Mouse (Mus musculus) ovary, postnatal 36 days (tissue): Measurements from ENCODE around the gene Tmem11.
A peak's percentile ranks its signal among the peaks of the same experiment; 100 is the strongest.

Experiments used
- DNase-seq: peaks from one replicate; pipeline ENCODE4 v3.0.0; 2022; ENCODE audit warnings: low spot score, mixed read lengths

The Tmem11 gene

GRCm38 (mm10) chr11:60878675-60879294 is at the start of gene Tmem11:
Gene Tmem11, minus strand, starts transcription at chr11:60879272.
- peak; percentile 95 for DNase-seq

GRCm38 (mm10) chr11:60927264-60927663 is 48.2 kb upstream of the Tmem11 start:
- DNase-seq: peak; percentile 78

GRCm38 (mm10) chr11:60924981-60925380 is 45.9 kb upstream of the Tmem11 start:
- DNase-seq: no peak

- DNase-seq: no peak
These were observed 45.4 kb upstream of the Tmem11 start for GRCm38 (mm10) chr11:60924498-60924897.

- no peak for DNase-seq
These were observed 43.9 kb upstream of the Tmem11 start for GRCm38 (mm10) chr11:60922964-60923363.

- DNase-seq: no peak
These were observed 43.1 kb upstream of the Tmem11 start for GRCm38 (mm10) chr11:60922195-60922594.

- no peak for DNase-seq
These were observed 40.9 kb upstream of the Tmem11 start for GRCm38 (mm10) chr11:60920021-60920420.

- no peak for DNase-seq
These were observed 36.1 kb upstream of the Tmem11 start for GRCm38 (mm10) chr11:60915201-60915600.

GRCm38 (mm10) chr11:60914491-60914890 is 35.4 kb upstream of the Tmem11 start, which contains the start of gene Natd1:
Gene Natd1, minus strand, starts transcription at chr11:60914750.
- DNase-seq: no peak

- peak; percentile 89 for DNase-seq
These were observed 34.5 kb upstream of the Tmem11 start for GRCm38 (mm10) chr11:60913301-60914196.

- DNase-seq: no peak
These were observed 33.5 kb upstream of the Tmem11 start for GRCm38 (mm10) chr11:60912525-60912973.

GRCm38 (mm10) chr11:60909626-60910025 is 30.6 kb upstream of the Tmem11 start:
- no peak for DNase-seq

- no peak for DNase-seq
These were observed 29.0 kb upstream of the Tmem11 start for GRCm38 (mm10) chr11:60908073-60908472.

GRCm38 (mm10) chr11:60906449-60906848 is 27.4 kb upstream of the Tmem11 start:
- no peak for DNase-seq

- no peak for DNase-seq
These were observed 26.5 kb upstream of the Tmem11 start for GRCm38 (mm10) chr11:60905407-60906120.

- DNase-seq: no peak
These were observed 24.6 kb upstream of the Tmem11 start for GRCm38 (mm10) chr11:60903661-60904061.

- no peak for DNase-seq
These were observed 23.4 kb upstream of the Tmem11 start for GRCm38 (mm10) chr11:60902486-60902885.

GRCm38 (mm10) chr11:60902001-60902400 is 22.9 kb upstream of the Tmem11 start:
- DNase-seq: no peak

- DNase-seq: no peak
These were observed 16.8 kb upstream of the Tmem11 start for GRCm38 (mm10) chr11:60895915-60896314.

- no peak for DNase-seq
These were observed 11.7 kb upstream of the Tmem11 start for GRCm38 (mm10) chr11:60890744-60891143.

GRCm38 (mm10) chr11:60890286-60890685 is 11.2 kb upstream of the Tmem11 start:
- DNase-seq: no peak

GRCm38 (mm10) chr11:60889861-60890260 is 10.8 kb upstream of the Tmem11 start:
- no peak for DNase-seq
